Mouse (Mus musculus) heart, adult 2 months (tissue): Measurements from ENCODE around the gene Psme2. TPM values are rescaled to one million over a fixed set of nuclear protein-coding genes. Genes with fewer than 3 reads are reported as not detected.

ENCODE experiments used
- DNase-seq, 2 experiments: peaks; one replicate each; pipeline ENCODE4 v3.0.0; 2021
- H3K27ac ChIP-seq: fragments of 200-600 bp; 2 replicates; pipeline ENCODE4 v1.8.1; 2022
- H3K27me3 ChIP-seq: fragments of 200-500 bp; 2 replicates; pipeline ENCODE4 v1.6.1; 2012; ENCODE audit warnings: mild to moderate bottlenecking, low read length, inconsistent platforms, mixed read lengths; ENCODE audit not compliant: control insufficient read depth, insufficient read depth
- H3K36me3 ChIP-seq: fragments of 200-500 bp; 2 replicates; pipeline ENCODE4 v1.6.1; 2012; ENCODE audit warnings: low read length, inconsistent platforms; ENCODE audit not compliant: control insufficient read depth, insufficient read depth
- H3K4me1 ChIP-seq: fragments of 200-500 bp; 2 replicates; pipeline ENCODE4 v1.6.1; 2011; ENCODE audit warnings: low read length; ENCODE audit not compliant: control insufficient read depth, insufficient read depth
- H3K4me3 ChIP-seq: fragments of 200-600 bp; 2 replicates; pipeline ENCODE4 v1.8.1; 2022
- H3K79me2 ChIP-seq: fragments of 200-500 bp; replicated peaks from 2 replicates; pipeline ENCODE4 v1.6.1; 2012; ENCODE audit warnings: mild to moderate bottlenecking, inconsistent platforms, low read length, moderate library complexity, mixed read lengths; ENCODE audit not compliant: control insufficient read depth, insufficient read depth
- H3K9ac ChIP-seq: fragments of 200-500 bp; 2 replicates; pipeline ENCODE4 v1.6.1; 2012; ENCODE audit warnings: low read depth, mild to moderate bottlenecking, control low read depth, inconsistent platforms, low read length, mixed read lengths
- CTCF ChIP-seq: fragments of 200-600 bp; IDR thresholded peaks from 2 replicates; pipeline ENCODE4 v1.8.1; 2022; ENCODE audit warnings: antibody characterized with exemption, mild to moderate bottlenecking, moderate library complexity
- EP300 ChIP-seq: fragments of 200-500 bp; IDR thresholded peaks from 2 replicates; pipeline ENCODE4 v1.6.1; 2011; ENCODE audit warnings: low read depth, low read length, control low read depth; ENCODE audit not compliant: insufficient read depth
- POLR2A ChIP-seq: fragments of 200-500 bp; IDR thresholded peaks from 2 replicates; pipeline ENCODE4 v1.6.1; 2011; ENCODE audit warnings: mild to moderate bottlenecking, low read depth, low read length, control low read depth; ENCODE audit not compliant: insufficient read depth
- WGBS: fragments of 180-500 bp; shearing (Covaris S2); methylation state at CpG from one replicate; pipeline ENCODE4 v1.1.7; 2018; 5-methylcytosine and 5-hydroxymethylcytosine counted together
- intact Hi-C: fragments of 180-260 bp; cut with DNase I; formaldehyde crosslinking; loops from one replicate; pipeline ENCODE4 v1.15.1; 2025
- polyA plus RNA-seq: library from polyadenylated mRNA; depleted of rRNA; stranded (reverse); fragments of >200 nt; gene quantifications from 2 replicates; pipeline ENCODE4 v1.2.3, GENCODE M21; 2012; rRNA removed
- total RNA-seq, 2 experiments: library from RNA; stranded (reverse); gene quantifications; 2 replicates each; pipeline ENCODE4 v1.2.3; 2021

The Psme2 gene
- total and polyA plus RNA-seq, 3 experiments = 37.3 to 120 (median 119) TPM

DNA sequence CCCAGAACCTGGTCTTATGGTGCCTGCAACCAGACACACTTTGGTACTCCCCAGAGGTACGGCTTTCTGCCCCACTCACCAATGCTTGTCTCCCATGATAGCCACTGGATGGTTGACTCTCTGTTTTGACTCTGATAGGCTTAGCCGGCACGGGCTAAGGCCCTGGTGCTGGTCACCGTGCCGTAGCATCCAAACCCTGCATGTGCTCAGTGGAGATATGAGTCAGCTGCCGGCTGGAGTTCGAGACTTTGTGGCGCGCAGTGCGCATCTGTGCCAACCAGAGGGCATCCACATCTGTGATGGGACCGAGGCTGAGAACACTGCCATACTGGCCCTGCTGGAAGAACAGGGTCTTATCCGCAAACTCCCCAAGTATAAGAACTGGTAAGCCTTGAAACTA lies 48.6 kb downstream of the Psme2 start:
- no peak overlapping the region for H3K9ac ChIP-seq
- WGBS = 98% methylated on average over 12 of the region's 12 CpGs
- H3K27me3 ChIP-seq = no peaks in the 10 kb centered on the region
- no peaks in the 10 kb centered on the region for H3K79me2 ChIP-seq
- H3K27ac ChIP-seq = no peak overlapping the region
- H3K4me1 ChIP-seq = peaks cover 1% of the 10 kb centered on the region
- DNase-seq = no peak
- intact Hi-C loops = no loop called here
- TF ChIP-seq POLR2A (no peak), CTCF (no peak), EP300 (no peak)
- no peaks in the 10 kb centered on the region for H3K36me3 ChIP-seq
- H3K4me3 ChIP-seq = no peak overlapping the region

DNA sequence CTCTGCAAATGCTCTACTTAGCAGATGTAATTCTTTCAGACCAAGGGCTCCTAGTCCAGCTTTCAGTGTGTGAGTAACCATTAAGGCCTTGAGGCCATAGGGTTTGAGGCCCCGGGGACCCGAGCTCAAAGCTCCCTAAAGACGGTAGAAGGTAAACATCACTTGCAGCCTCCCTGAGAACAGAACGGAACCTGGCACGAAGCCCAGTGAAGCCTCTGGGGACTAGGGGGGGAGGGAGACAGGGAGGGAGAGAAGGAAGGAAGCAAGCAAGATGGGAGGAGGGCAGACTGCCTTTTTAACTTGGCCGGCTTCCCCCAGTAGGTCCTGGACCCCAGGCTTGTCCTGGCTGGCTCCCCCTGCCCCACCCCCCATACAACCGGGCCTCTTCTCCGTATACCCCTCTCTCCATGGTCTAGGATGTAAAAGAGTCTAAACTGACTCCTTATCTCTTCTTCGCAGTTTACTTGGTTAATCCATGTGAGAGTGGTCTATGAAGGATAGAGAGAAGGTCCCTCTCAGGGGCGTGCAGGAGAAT lies 50.1 kb downstream of the Psme2 start:
- Histone ChIP-seq H3K27ac (peak overlapping the region; percentile 92), H3K4me1 (peaks cover 1% of the 10 kb centered on the region), H3K79me2 (no peaks in the 10 kb centered on the region), H3K9ac (peak overlapping the region; percentile 74), H3K4me3 (peak overlapping the region; percentile 80), H3K36me3 (no peaks in the 10 kb centered on the region), H3K27me3 (no peaks in the 10 kb centered on the region)
- WGBS = 11% methylated on average over 10 of the region's 10 CpGs
- TF ChIP-seq CTCF (no peak), EP300 (no peak), POLR2A (no peak)
- DNase-seq = peak; percentile 87 to 91
- intact Hi-C loops = loop anchor here (2.0 kb wide), 1 partner anchor 18 kb away; no protein-coding TSS in a partner anchor

DNA sequence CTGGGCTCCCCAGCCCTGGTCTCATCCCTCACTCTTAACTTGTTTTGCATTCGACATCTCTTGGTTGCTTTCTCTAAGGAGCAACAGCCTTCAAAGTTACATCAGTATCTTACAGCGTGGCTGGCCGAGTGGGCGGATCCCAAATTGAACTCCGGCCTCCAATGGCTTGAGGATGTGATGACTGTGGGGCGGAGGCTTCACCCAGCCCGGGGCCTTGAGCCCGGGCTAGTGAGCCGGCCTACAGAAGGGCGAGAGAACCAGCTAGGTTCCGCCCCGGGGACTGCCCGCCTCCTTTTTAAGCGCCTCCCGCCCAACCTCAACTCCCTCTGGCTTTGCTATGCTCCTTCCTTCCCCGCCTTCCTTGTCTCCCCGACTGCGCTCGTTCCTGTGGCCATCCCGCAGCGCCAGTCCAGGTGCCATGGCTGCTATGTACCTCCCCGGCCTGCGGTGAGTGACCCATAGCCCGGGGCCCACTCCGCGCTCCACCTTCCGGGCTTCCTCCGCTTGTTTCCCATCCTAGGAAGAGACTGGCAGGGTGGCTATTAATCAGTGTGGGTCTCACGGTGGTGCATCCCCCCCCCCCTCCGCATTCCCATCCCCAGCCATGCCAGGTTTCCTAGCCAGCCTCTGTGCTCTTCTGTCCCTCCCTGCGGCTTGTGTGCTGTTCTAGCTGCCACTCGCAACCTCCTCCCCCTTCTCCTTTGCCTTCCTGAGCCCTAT lies 50.7 kb downstream of the Psme2 start, which contains the start of gene Pck2:
Pck2 (plus strand) TSS at position 200 of the 720 bp plus-strand sequence.
- intact Hi-C loops = loop anchor here (2.0 kb wide), 1 partner anchor 19 kb away; no protein-coding TSS in a partner anchor

More for the DNA sequence above, 50.7 kb downstream of the Psme2 start, which contains the start of gene Pck2:
- TF ChIP-seq POLR2A (peak; percentile 84), CTCF (no peak), EP300 (peak; percentile 63)
- Histone ChIP-seq H3K4me3 (peak within 1 kb of the TSS; percentile 80), H3K27ac (peak within 1 kb of the TSS; percentile 92), H3K36me3 (no peaks in the 10 kb centered on the region), H3K79me2 (no peaks in the 10 kb centered on the region), H3K9ac (peak within 1 kb of the TSS; percentile 74), H3K27me3 (no peaks in the 10 kb centered on the region), H3K4me1 (peaks cover 1% of the 10 kb centered on the region)
- peak; percentile 88 to 94 for DNase-seq
- WGBS = 2% methylated on average over 32 of the region's 32 CpGs

Other genes with a start within 250 kb of the Psme2 start
Only the 30 nearest of the 31 such genes appear.
- gene Dhrs4, start 112.4 kb downstream of the Psme2 start, total RNA-seq = 100 to 1,000 TPM; 106 to 125 TPM
- 64.7 and 85.7 TPM in 2 replicates for gene Dhrs4, start 112.4 kb downstream of the Psme2 start, polyA plus RNA-seq
- 1 to 10 TPM; 1.3 to 2.0 TPM for gene Carmil3, start 100.5 kb downstream of the Psme2 start, total RNA-seq
- gene Carmil3, start 100.5 kb downstream of the Psme2 start, polyA plus RNA-seq = 3.4 and 4.8 TPM in 2 replicates
- gene Cpne6, start 80.7 kb downstream of the Psme2 start, total RNA-seq = not detected
- 0.25 and 0.26 TPM in 2 replicates for gene Cpne6, start 80.7 kb downstream of the Psme2 start, polyA plus RNA-seq
- not detected for gene Nrl, start 66.1 kb downstream of the Psme2 start, total RNA-seq
- not detected in 2 replicates for gene Nrl, start 66.1 kb downstream of the Psme2 start, polyA plus RNA-seq
- gene Pck2, start 50.8 kb downstream of the Psme2 start, total RNA-seq = 1 to 10 TPM; 9.0 to 9.4 TPM
- gene Pck2, start 50.8 kb downstream of the Psme2 start, polyA plus RNA-seq = 13.3 and 15.3 TPM in 2 replicates
- gene Dcaf11, start 31.1 kb downstream of the Psme2 start, total RNA-seq = 100 to 1,000 TPM; 136 to 160 TPM
- gene Dcaf11, start 31.1 kb downstream of the Psme2 start, polyA plus RNA-seq = 151 and 186 TPM in 2 replicates
- gene A730061H03Rik, start 30.7 kb downstream of the Psme2 start, total RNA-seq = not detected
- 0.74 and 1.2 TPM in 2 replicates for gene A730061H03Rik, start 30.7 kb downstream of the Psme2 start, polyA plus RNA-seq
- 100 to 1,000 TPM; 165 to 187 TPM for gene Fitm1, start 15.5 kb downstream of the Psme2 start, total RNA-seq
- 323 and 403 TPM in 2 replicates for gene Fitm1, start 15.5 kb downstream of the Psme2 start, polyA plus RNA-seq
- gene Psme1, start 13.0 kb downstream of the Psme2 start, total RNA-seq = 100 to 1,000 TPM; 231 to 264 TPM
- gene Psme1, start 13.0 kb downstream of the Psme2 start, polyA plus RNA-seq = 101 and 118 TPM in 2 replicates
- 10 to 100 TPM; 58.4 to 61.1 TPM for gene Emc9, start 5.8 kb downstream of the Psme2 start, total RNA-seq
- gene Emc9, start 5.8 kb downstream of the Psme2 start, polyA plus RNA-seq = 52.9 and 54.2 TPM in 2 replicates
- gene Rnf31, start 595 bp upstream of the Psme2 start, total RNA-seq = 10 to 100 TPM; 27.5 to 30.9 TPM
- 19.7 and 24.3 TPM in 2 replicates for gene Rnf31, start 595 bp upstream of the Psme2 start, polyA plus RNA-seq
- gene Irf9, start 12.5 kb upstream of the Psme2 start, total RNA-seq = 1 to 10 TPM; 9.7 to 9.8 TPM
- 22.2 and 29.3 TPM in 2 replicates for gene Irf9, start 12.5 kb upstream of the Psme2 start, polyA plus RNA-seq
- under 1 TPM in 1 of 2 experiments, not detected in 1; 0.32 TPM for gene Rec8, start 26.9 kb upstream of the Psme2 start, total RNA-seq
- 0.12 and 0.29 TPM in 2 replicates for gene Rec8, start 26.9 kb upstream of the Psme2 start, polyA plus RNA-seq
- 10 to 100 TPM; 51.3 to 64.1 TPM for gene Ipo4, start 44.8 kb upstream of the Psme2 start, total RNA-seq
- 68.2 and 68.9 TPM in 2 replicates for gene Ipo4, start 44.8 kb upstream of the Psme2 start, polyA plus RNA-seq
- gene Gm49378, start 46.8 kb upstream of the Psme2 start, total RNA-seq = 1 to 10 TPM; 2.5 to 3.8 TPM
- gene Gm49378, start 46.8 kb upstream of the Psme2 start, polyA plus RNA-seq = 3.5 and 5.0 TPM in 2 replicates
- 10 to 100 TPM; 39.4 to 40.6 TPM for gene Tm9sf1, start 52.7 kb upstream of the Psme2 start, total RNA-seq
- 50.6 and 63.0 TPM in 2 replicates for gene Tm9sf1, start 52.7 kb upstream of the Psme2 start, polyA plus RNA-seq
- gene Tssk4, start 59.1 kb upstream of the Psme2 start, total RNA-seq = under 1 TPM; 0.34 to 0.47 TPM
- 0.55 and 0.61 TPM in 2 replicates for gene Tssk4, start 59.1 kb upstream of the Psme2 start, polyA plus RNA-seq
- 10 to 100 TPM; 45.3 to 49.1 TPM for gene Mdp1, start 69.4 kb upstream of the Psme2 start, total RNA-seq
- 35.7 and 54.9 TPM in 2 replicates for gene Mdp1, start 69.4 kb upstream of the Psme2 start, polyA plus RNA-seq
- gene Gmpr2, start 80.8 kb upstream of the Psme2 start, total RNA-seq = 1 to 10 TPM; 8.1 to 9.0 TPM
- 11.8 and 18.2 TPM in 2 replicates for gene Gmpr2, start 80.8 kb upstream of the Psme2 start, polyA plus RNA-seq
- gene Nedd8, start 81.0 kb upstream of the Psme2 start, total RNA-seq = 100 to 1,000 TPM; 242 to 262 TPM
- gene Nedd8, start 81.0 kb upstream of the Psme2 start, polyA plus RNA-seq = 265 and 340 TPM in 2 replicates
- 10 to 100 TPM; 12.6 to 12.8 TPM for gene Tinf2, start 90.7 kb upstream of the Psme2 start, total RNA-seq
- gene Tinf2, start 90.7 kb upstream of the Psme2 start, polyA plus RNA-seq = 7.6 and 8.5 TPM in 2 replicates
- under 1 TPM; 0.16 to 0.43 TPM for gene Tgm1, start 122.8 kb upstream of the Psme2 start, total RNA-seq
- 0.31 and 0.41 TPM in 2 replicates for gene Tgm1, start 122.8 kb upstream of the Psme2 start, polyA plus RNA-seq
- 10 to 100 TPM; 12.5 to 13.0 TPM for gene Rabggta, start 131.2 kb upstream of the Psme2 start, total RNA-seq
- 26.3 and 32.2 TPM in 2 replicates for gene Rabggta, start 131.2 kb upstream of the Psme2 start, polyA plus RNA-seq
- gene Dhrs1, start 154.6 kb upstream of the Psme2 start, total RNA-seq = 10 to 100 TPM; 35.4 to 40.2 TPM
- gene Dhrs1, start 154.6 kb upstream of the Psme2 start, polyA plus RNA-seq = 82.9 and 85.8 TPM in 2 replicates
- gene Nop9, start 154.6 kb upstream of the Psme2 start, total RNA-seq = 10 to 100 TPM; 10.1 to 11.4 TPM
- gene Nop9, start 154.6 kb upstream of the Psme2 start, polyA plus RNA-seq = 8.3 and 13.1 TPM in 2 replicates
- gene Cideb, start 167.3 kb upstream of the Psme2 start, total RNA-seq = under 1 TPM; 0.81 to 0.98 TPM
- gene Cideb, start 167.3 kb upstream of the Psme2 start, polyA plus RNA-seq = 6.7 and 8.1 TPM in 2 replicates
- under 1 TPM in 1 of 2 experiments, not detected in 1; 0.20 TPM for gene Ltb4r2, start 170.3 kb upstream of the Psme2 start, total RNA-seq
- 0.06 and 0.20 TPM in 2 replicates for gene Ltb4r2, start 170.3 kb upstream of the Psme2 start, polyA plus RNA-seq
- gene Ltb4r1, start 174.8 kb upstream of the Psme2 start, total RNA-seq = under 1 TPM; 0.34 to 0.36 TPM
- 0.76 TPM in 2 replicates for gene Ltb4r1, start 174.8 kb upstream of the Psme2 start, polyA plus RNA-seq
- gene Adcy4, start 193.0 kb upstream of the Psme2 start, total RNA-seq = 10 to 100 TPM; 16.1 to 20.3 TPM
- 36.5 and 40.0 TPM in 2 replicates for gene Adcy4, start 193.0 kb upstream of the Psme2 start, polyA plus RNA-seq
- 1 to 10 TPM; 2.2 to 2.4 TPM for gene Ripk3, start 197.8 kb upstream of the Psme2 start, total RNA-seq
- 3.5 and 4.1 TPM in 2 replicates for gene Ripk3, start 197.8 kb upstream of the Psme2 start, polyA plus RNA-seq